Mouse (Mus musculus) embryo, embryonic 11.5 days (tissue): ENCODE measurements around the gene Akap17b.
A peak's percentile ranks its signal among the peaks of the same experiment; 100 is the strongest.

Experiments
- DNase-seq: peaks from one replicate; pipeline ENCODE4 v3.0.0-alpha.2; 2012; ENCODE audit warnings: low read depth, low spot score

Gene Akap17b

GRCm38 (mm10) chrX:36587304-36588209 is 57.6 kb downstream of the Akap17b start:
- no peak for DNase-seq

GRCm38 (mm10) chrX:36586629-36587303 is 58.4 kb downstream of the Akap17b start:
- no peak for DNase-seq

GRCm38 (mm10) chrX:36562079-36562478 is 83.1 kb downstream of the Akap17b start:
- DNase-seq, result no peak

- peak; percentile 27 for DNase-seq
Measured at GRCm38 (mm10) chrX:36561650-36562049, 83.5 kb downstream of the Akap17b start.

GRCm38 (mm10) chrX:36560170-36560569 is 85.0 kb downstream of the Akap17b start:
- DNase-seq, result no peak
